Mouse (Mus musculus) stomach, embryonic 14.5 days (tissue): ENCODE data around the gene Tmed10. TPM values are rescaled to one million over a fixed set of nuclear protein-coding genes. Genes with fewer than 3 reads are reported as not detected.

ENCODE experiments used
- ATAC-seq: fragments of 200-750 bp; cut with Nextera tagmentation; 2 replicates; pipeline ENCODE4 v1.8.0; 2017; ENCODE audit warnings: low read depth, moderate TSS enrichment; ENCODE audit not compliant: insufficient number of reproducible peaks, insufficient read depth, low FRiP score
- H3K27ac ChIP-seq: fragments of 300-500 bp; sonication (generic); 2 replicates; pipeline ENCODE4 v1.5.1; 2014; ENCODE audit warnings: mild to moderate bottlenecking, low read length, moderate library complexity, mixed read lengths
- H3K27me3 ChIP-seq: fragments of 300-500 bp; sonication (generic); 2 replicates; pipeline ENCODE4 v1.6.1; 2014; ENCODE audit warnings: low read length, control low read depth, mixed read lengths; ENCODE audit not compliant: control insufficient read depth, insufficient read depth
- H3K36me3 ChIP-seq: fragments of 300-500 bp; sonication (generic); 2 replicates; pipeline ENCODE4 v1.6.1; 2014; ENCODE audit warnings: mild to moderate bottlenecking, control low read depth, low read length, moderate library complexity, mixed read lengths; ENCODE audit not compliant: control insufficient read depth, insufficient read depth
- H3K4me1 ChIP-seq: fragments of 300-500 bp; sonication (generic); 2 replicates; pipeline ENCODE4 v1.6.1; 2014; ENCODE audit warnings: low read length, control low read depth, mixed read lengths; ENCODE audit not compliant: control insufficient read depth, insufficient read depth
- H3K4me2 ChIP-seq: fragments of 300-500 bp; sonication (generic); replicated peaks from 2 replicates; pipeline ENCODE4 v1.6.1; 2014; ENCODE audit warnings: low read depth, low read length, control low read depth
- H3K4me3 ChIP-seq: fragments of 300-500 bp; sonication (generic); 2 replicates; pipeline ENCODE4 v1.5.1; 2014; ENCODE audit warnings: low read depth, low read length, control low read depth
- H3K9ac ChIP-seq: fragments of 300-500 bp; sonication (generic); replicated peaks from 2 replicates; pipeline ENCODE4 v1.6.1; 2014; ENCODE audit warnings: low read depth, mild to moderate bottlenecking, control low read depth, low read length, moderate library complexity, mixed read lengths
- H3K9me3 ChIP-seq: fragments of 300-500 bp; sonication (generic); 2 replicates; pipeline ENCODE4 v1.6.1; 2016; ENCODE audit warnings: low read depth, low read length, control low read depth; ENCODE audit not compliant: control insufficient read depth
- WGBS: fragments of 180-500 bp; shearing (Covaris S2); extraction: QIAGEN DNeasy Blood & Tissue Kit; methylation state at CpG from one replicate; pipeline ENCODE4 v1.1.7; 2014; 5-methylcytosine and 5-hydroxymethylcytosine counted together
- polyA plus RNA-seq: library from polyadenylated mRNA; unstranded; fragments of >200 nt; fragmentation: Nextera tagmentation; extraction: Ambion mirVana; gene quantifications from 2 replicates; pipeline ENCODE4 v1.2.1, GENCODE M21; 2014

Gene Tmed10
- polyA plus RNA-seq, 1 experiment from 2014 or later, result 386 TPM

- Histone ChIP-seq H3K4me2 (no peak overlapping the region), H3K36me3 (no peaks in the 10 kb centered on the region), H3K27me3 (no peaks in the 10 kb centered on the region), H3K9me3 (no peaks in the 10 kb centered on the region), H3K27ac (no peak overlapping the region), H3K4me1 (no peaks in the 10 kb centered on the region), H3K4me3 (no peak overlapping the region), H3K9ac (no peak overlapping the region)
- 66% methylated on average over 18 of the region's 18 CpGs for WGBS
- no peak for ATAC-seq
Measured at GRCm38 (mm10) chr12:85397063-85397959, 22.7 kb upstream of the Tmed10 start.

- Histone ChIP-seq H3K4me3 (no peak overlapping the region), H3K9me3 (no peaks in the 10 kb centered on the region), H3K27me3 (no peaks in the 10 kb centered on the region), H3K9ac (no peak overlapping the region), H3K4me1 (no peaks in the 10 kb centered on the region), H3K36me3 (no peaks in the 10 kb centered on the region), H3K27ac (no peak overlapping the region), H3K4me2 (no peak overlapping the region)
- ATAC-seq, result no peak
- 52% methylated on average over 7 of the region's 7 CpGs for WGBS
Measured at GRCm38 (mm10) chr12:85393981-85394380, 19.3 kb upstream of the Tmed10 start.

GRCm38 (mm10) chr12:85393526-85393925 is 18.9 kb upstream of the Tmed10 start:
- Histone ChIP-seq H3K9me3 (no peaks in the 10 kb centered on the region), H3K27me3 (no peaks in the 10 kb centered on the region), H3K4me1 (0 out of 2 replicates have a peak, but pooled peaks cover 4% of the 10 kb centered on the region), H3K27ac (no peak overlapping the region), H3K4me3 (no peak overlapping the region), H3K4me2 (no peak overlapping the region), H3K36me3 (no peaks in the 10 kb centered on the region), H3K9ac (no peak overlapping the region)
- no peak for ATAC-seq
- WGBS, result 82% methylated on average over 5 of the region's 5 CpGs

- Histone ChIP-seq H3K4me3 (no peak overlapping the region), H3K36me3 (no peaks in the 10 kb centered on the region), H3K9me3 (no peaks in the 10 kb centered on the region), H3K27me3 (no peaks in the 10 kb centered on the region), H3K9ac (no peak overlapping the region), H3K4me1 (0 out of 2 replicates have a peak, but pooled peaks cover 4% of the 10 kb centered on the region), H3K27ac (no peak overlapping the region), H3K4me2 (no peak overlapping the region)
- 90% methylated on average over 7 of the region's 7 CpGs for WGBS
- no peak for ATAC-seq
Measured at GRCm38 (mm10) chr12:85391148-85391547, 16.5 kb upstream of the Tmed10 start.

GRCm38 (mm10) chr12:85389204-85390185 is 14.8 kb upstream of the Tmed10 start:
- H3K4me1 ChIP-seq, result 0 out of 2 replicates have a peak, but pooled peaks cover 4% of the 10 kb centered on the region
- H3K9me3 ChIP-seq, result no peaks in the 10 kb centered on the region
- no peak overlapping the region for H3K9ac ChIP-seq
- peak overlapping the region; percentile 58; the same call in 1 of the 2 replicates for H3K27ac ChIP-seq
- peak; percentile 92 for ATAC-seq
- H3K4me3 ChIP-seq, result no peak overlapping the region
- H3K4me2 ChIP-seq, result no peak overlapping the region
- WGBS, result 63% methylated on average over 15 of the region's 15 CpGs
- H3K36me3 ChIP-seq, result no peaks in the 10 kb centered on the region
- H3K27me3 ChIP-seq, result no peaks in the 10 kb centered on the region

GRCm38 (mm10) chr12:85385995-85386375 is 11.3 kb upstream of the Tmed10 start:
- Histone ChIP-seq H3K4me1 (0 out of 2 replicates have a peak, but pooled peaks cover 4% of the 10 kb centered on the region), H3K9ac (no peak overlapping the region), H3K4me2 (no peak overlapping the region), H3K27me3 (no peaks in the 10 kb centered on the region), H3K9me3 (no peaks in the 10 kb centered on the region), H3K4me3 (no peak overlapping the region), H3K36me3 (no peaks in the 10 kb centered on the region), H3K27ac (no peak overlapping the region)
- ATAC-seq, result no peak
- WGBS, result 27% methylated on average over 5 of the region's 5 CpGs

- Histone ChIP-seq H3K27me3 (no peaks in the 10 kb centered on the region), H3K9ac (no peak overlapping the region), H3K4me3 (no peak overlapping the region), H3K36me3 (no peaks in the 10 kb centered on the region), H3K4me2 (no peak overlapping the region), H3K4me1 (0 out of 2 replicates have a peak, but pooled peaks cover 4% of the 10 kb centered on the region), H3K9me3 (no peaks in the 10 kb centered on the region), H3K27ac (no peak overlapping the region)
- ATAC-seq, result no peak
- 60% methylated on average over 10 of the region's 10 CpGs for WGBS
Measured at GRCm38 (mm10) chr12:85385329-85385994, 10.8 kb upstream of the Tmed10 start.
